Mouse (Mus musculus): Measurements from ENCODE around the gene Dimt1.
"Not testable (repeated sequence)": the region's sequence is repeated elsewhere in the genome, so short reads cannot be mapped to it uniquely, and the experiment has no call there.

Gene Dimt1

DNA sequence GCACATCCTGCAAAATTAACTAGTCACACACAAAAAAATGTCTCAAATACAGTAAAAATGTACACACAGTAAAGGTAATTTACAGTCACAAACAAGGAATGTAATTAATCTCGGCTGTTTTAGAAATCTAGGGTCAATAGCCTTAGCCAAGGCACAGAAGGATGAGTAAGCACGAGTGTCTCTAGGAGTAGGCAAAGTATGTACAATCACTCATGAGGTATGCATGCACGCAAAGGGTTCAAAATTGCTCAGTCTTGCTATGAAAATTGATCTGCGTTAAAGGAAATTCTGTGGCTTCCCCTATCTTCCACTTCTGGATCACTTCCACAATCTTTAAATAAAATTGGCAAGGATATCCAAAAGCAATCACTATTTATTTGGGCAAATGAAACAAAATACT lies 14.6 kb downstream of the Dimt1 start:
- DNase-seq (ENCODE audit: low spot score), result no peak

DNA sequence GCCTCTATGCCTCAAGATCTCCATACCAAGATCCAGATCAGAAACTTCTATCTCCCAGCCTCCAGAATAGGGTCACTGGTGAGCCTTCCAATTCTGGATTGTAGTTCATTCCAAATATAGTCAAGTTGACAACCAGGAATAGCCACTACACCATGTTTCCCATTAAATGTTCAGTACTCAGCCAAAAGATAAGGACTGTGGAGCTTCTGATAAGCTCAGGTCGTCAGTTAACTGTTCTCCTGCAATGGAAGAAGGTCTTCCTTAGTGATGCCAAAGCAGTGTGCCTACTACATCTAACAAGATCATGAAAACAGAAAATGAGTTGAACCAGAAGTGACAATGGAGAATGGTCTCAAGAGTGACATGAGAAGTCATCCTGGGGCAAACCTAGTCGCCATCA lies 50.0 kb downstream of the Dimt1 start:
- DNase-seq (ENCODE audit: low spot score), result no peak

DNA sequence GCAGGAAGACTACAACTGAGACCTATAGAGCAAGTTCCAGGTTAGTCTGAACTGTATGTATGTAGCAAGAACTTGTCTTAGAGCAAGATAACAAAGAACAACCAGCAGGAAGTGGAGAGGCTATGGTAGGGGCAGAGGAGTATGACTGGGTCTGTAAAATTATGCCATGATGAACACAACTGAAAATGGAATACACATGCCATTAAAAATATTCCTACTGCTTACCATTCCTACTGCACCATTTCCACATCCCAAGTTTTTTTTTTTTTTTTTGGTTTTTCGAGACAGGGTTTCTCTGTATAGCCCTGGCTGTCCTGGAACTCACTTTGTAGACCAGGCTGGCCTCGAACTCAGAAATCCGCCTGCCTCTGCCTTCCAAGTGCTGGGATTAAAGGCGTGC lies 50.6 kb downstream of the Dimt1 start:
- not testable (repeated sequence) for DNase-seq (ENCODE audit: low spot score)

DNA sequence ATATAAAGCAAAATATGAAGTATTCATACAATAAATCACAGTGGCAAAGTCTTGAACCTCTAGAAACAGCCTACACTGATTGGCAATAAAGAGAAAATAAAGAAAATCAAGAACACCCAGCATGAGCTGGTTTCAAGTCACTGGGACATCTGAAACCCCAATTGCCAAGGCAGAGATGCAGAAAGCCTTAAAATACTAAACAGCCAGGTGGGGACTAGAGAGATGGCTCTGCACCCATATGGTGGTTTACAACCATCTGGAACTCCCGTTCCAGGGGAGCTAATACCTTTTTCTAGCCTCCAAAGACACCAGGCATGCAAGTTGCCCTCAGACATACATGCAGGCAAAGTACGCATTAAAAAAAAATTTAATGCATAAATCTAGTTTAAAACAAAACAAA lies 51.1 kb downstream of the Dimt1 start:
- no peak for DNase-seq (ENCODE audit: low spot score)

DNA sequence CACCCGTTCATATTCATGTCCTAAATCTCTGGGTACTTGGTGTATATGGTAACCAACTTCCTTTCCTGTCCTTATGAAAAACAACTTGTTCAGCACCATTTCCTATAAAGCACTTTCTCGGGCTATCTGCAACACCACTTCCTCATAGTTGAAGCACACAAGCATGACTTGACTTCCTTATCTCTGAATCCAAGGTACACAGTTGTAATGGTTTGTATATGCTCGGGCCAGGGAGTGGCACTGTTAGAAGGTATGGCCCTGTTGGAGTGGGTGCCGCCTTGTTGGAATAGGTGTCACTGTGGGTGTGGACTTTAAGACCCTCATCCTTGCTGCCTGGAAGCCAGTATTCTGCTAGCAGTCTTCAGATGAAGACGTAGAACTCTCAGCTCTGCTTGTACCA lies 51.7 kb downstream of the Dimt1 start:
- DNase-seq (ENCODE audit: low spot score), result no peak

DNA sequence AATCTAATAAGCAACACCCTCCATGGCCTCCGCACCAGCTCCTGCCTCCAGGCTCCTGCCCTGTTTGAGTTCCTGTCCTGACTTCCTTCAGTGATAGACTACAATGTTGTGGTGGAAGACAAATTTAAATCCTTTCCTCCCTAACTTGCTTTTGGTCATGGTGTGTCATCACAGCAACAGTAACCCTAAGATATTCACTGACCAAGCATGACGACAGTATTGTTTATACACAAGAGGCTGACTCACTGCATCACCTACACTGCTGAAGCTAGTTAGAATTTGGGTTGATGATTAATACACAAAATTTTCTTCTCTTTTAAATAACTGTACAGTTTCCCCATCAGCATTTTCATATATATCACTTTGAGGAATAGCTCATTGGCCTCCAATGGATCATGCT lies 56.3 kb downstream of the Dimt1 start:
- no peak for DNase-seq (ENCODE audit: low spot score)

DNA sequence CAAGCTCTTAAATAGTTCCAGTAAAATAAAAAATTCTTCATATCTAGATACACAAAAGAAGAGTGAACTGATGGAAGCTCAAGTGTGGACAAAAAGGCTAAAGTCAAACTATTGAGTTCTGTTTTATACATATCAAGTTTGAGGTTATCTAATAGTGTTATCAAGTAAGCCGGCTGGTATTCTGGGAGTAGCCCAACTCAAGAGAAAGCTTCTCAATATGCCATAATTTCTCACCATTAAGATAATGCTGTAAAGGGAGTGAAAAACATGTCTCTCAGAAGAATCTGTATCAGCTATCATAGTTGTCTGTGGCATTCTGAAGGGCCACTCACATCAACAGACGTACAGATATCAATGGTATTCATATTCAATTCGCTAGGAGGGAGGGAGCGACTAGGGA lies 61.2 kb downstream of the Dimt1 start:
- no peak for DNase-seq (ENCODE audit: low spot score)
